Mouse (Mus musculus) E14TG2a.4 (cell line): ENCODE data around the gene Tbc1d30.

ENCODE experiments used
- CTCF ChIP-seq: conservative IDR thresholded peaks from 2 replicates; pipeline ENCODE4 v1.5.1; 2014; ENCODE audit warnings: low read length
- NANOG ChIP-seq: IDR thresholded peaks from 2 replicates; pipeline ENCODE4 v1.6.1; 2014; ENCODE audit warnings: borderline replicate concordance, low read length, mixed read lengths

DNA sequence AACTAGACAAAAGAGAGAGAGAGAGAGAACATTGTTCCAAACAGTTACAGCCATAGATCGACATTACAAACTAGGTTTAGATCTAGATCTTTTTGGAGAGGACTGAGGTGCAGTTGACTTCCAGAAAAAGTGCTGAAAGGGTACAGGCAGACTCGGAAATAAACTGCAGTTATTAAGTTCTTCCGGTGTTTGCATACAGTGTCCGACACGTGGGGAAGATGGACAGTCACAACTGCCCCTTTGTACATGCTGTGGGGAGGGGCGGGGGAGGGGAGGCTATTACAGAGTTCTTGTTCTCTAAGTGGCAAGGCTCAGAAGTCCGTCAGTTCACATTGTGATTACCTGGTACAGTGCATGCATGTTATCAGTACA lies 86.9 kb downstream of the Tbc1d30 start:
- TF ChIP-seq CTCF (no peak), NANOG (no peak)
